Mouse (Mus musculus): Measurements from ENCODE around the gene Hist1h1e. TPM values are rescaled to one million over a fixed set of nuclear protein-coding genes. Genes with fewer than 3 reads are reported as not detected.
"Not testable (repeated sequence)": the region's sequence is repeated elsewhere in the genome, so short reads cannot be mapped to it uniquely, and the experiment has no call there.

The Hist1h1e gene
- polyA plus RNA-seq, 1 experiment from 2014 or later, result 28.5 TPM

DNA sequence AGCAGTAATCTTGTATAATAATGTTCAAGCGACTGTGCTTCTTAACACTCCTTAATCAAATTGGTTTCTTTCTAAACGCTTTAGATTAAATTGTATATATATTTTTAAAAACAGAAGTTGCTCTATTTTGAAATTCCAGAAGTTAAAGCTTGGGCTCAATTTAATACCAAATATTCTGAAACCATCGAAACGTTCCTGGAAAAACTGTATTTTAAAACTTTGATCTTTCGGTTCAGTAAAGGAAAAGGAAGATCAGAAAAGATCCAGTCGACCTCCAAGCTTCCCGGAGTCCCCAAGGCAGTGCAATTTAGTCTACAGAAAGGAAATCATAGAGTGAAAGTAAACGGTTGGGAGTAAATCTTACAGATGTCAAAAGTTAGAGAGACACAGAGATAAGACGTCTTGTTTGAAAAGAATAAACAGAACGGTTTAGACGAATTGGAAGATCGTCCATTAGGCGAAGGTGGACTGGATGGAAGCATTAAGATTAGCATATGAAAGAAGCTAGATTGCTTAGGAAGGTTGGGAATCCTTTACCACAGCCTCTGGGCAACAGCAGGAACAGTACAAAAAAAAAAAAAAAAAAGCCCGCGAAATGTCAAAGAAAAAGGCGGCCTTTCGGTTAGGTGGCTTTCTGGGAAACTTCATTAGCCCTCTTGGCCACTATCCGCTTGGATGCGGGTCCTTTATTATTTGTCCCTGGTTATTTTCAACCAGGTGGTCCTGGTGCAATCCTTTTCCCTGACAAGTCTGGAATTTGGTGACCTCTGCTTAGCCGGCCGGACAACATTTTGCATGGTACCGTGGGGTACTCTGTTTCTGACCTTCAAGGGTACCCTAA, 36.0 kb downstream of the Hist1h1e start:
- no peak for ATAC-seq (ENCODE audit: borderline replicate concordance, extremely low read depth, low FRiP score, low TSS enrichment)
- peaks cover 29% of the 10 kb centered on the region for H3K4me1 ChIP-seq
- peak overlapping the region; percentile 98 for H3K27ac ChIP-seq
- H3K9ac ChIP-seq, result peak overlapping the region; percentile 51
- WGBS, result 2% methylated on average over 22 of the region's 22 CpGs
- H3K9me3 ChIP-seq, result no peaks in the 10 kb centered on the region
- peak overlapping the region; percentile 72 for H3K4me2 ChIP-seq
- H3K36me3 ChIP-seq, result no peaks in the 10 kb centered on the region
- H3K27me3 ChIP-seq, result no peaks in the 10 kb centered on the region
- peak overlapping the region; percentile 48 for H3K4me3 ChIP-seq

DNA sequence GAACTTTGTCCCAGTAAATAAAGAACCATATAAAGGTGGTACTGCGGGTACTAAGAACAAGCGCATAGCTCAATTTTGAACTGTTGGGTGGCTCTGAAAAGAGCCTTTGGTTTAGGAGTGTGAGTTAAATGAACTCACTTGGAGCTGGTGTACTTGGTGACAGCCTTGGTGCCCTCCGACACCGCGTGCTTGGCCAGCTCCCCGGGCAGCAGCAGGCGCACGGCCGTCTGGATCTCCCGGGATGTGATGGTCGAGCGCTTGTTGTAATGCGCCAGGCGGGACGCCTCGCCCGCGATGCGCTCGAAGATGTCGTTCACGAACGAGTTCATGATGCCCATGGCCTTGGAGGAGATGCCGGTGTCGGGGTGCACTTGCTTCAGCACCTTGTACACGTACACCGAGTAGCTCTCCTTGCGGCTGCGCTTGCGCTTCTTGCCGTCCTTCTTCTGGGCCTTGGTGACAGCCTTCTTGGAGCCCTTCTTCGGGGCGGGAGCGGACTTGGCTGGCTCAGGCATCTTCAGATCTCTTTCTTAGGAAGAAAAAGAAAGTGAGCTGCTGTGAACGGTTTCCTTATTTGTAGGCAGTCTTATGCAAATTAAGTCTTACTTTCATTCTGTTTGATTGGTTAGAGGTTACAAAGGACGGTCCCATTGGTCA, 36.8 kb downstream of the Hist1h1e start:
- peaks cover 34% of the 10 kb centered on the region for H3K4me1 ChIP-seq
- not testable (repeated sequence) for H3K36me3 ChIP-seq, H3K27me3 ChIP-seq, H3K9me3 ChIP-seq
- peak overlapping the region; percentile 68 for H3K9ac ChIP-seq
- under 1% methylated on average over 33 of the region's 36 CpGs for WGBS
- H3K4me3 ChIP-seq, result peak overlapping the region; percentile 48
- H3K27ac ChIP-seq, result peak overlapping the region; percentile 98
- peak; percentile 91 for ATAC-seq (ENCODE audit: borderline replicate concordance, extremely low read depth, low FRiP score, low TSS enrichment)
- peak overlapping the region; percentile 72 for H3K4me2 ChIP-seq

DNA sequence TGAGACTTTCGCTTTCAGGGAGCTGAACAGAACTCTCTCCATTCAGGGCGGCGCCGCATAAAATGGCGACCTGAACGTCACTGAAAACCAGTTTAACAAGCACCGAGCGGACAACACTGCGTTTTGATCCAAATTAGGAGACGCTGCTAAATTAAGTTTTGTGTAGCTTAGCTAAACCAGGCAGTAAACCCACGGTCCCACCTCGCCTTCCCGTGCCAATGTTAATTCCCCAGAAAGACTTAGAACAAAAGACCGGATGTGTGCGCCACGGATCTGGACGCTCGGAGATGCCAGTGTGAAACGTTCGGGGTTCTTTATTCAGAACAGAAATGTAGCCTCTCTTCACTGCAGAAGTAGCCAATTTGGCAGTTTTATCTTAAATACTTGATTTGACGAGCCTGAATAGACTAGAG, 37.3 kb downstream of the Hist1h1e start:
- Histone ChIP-seq H3K9ac (peak overlapping the region; percentile 68), H3K27ac (peak overlapping the region; percentile 98), H3K36me3 (no peaks in the 10 kb centered on the region), H3K9me3 (no peaks in the 10 kb centered on the region), H3K4me3 (peak overlapping the region; percentile 48), H3K27me3 (no peaks in the 10 kb centered on the region), H3K4me2 (peak overlapping the region; percentile 72), H3K4me1 (peaks cover 40% of the 10 kb centered on the region)
- no peak for ATAC-seq (ENCODE audit: borderline replicate concordance, extremely low read depth, low FRiP score, low TSS enrichment)
- WGBS, result under 1% methylated on average over 21 of the region's 21 CpGs

- Histone ChIP-seq H3K27me3 (no peaks in the 10 kb centered on the region), H3K4me1 (peaks cover 40% of the 10 kb centered on the region), H3K4me2 (peak overlapping the region; percentile 72), H3K9ac (peak overlapping the region; percentile 68), H3K27ac (peak overlapping the region; percentile 98), H3K4me3 (peak overlapping the region; percentile 48), H3K36me3 (no peaks in the 10 kb centered on the region), H3K9me3 (no peaks in the 10 kb centered on the region)
- ATAC-seq (ENCODE audit: borderline replicate concordance, extremely low read depth, low FRiP score, low TSS enrichment), result no peak
These were observed 38.0 kb downstream of the Hist1h1e start for GRCm38 (mm10) chr13:23584331-23584730.

- no peak overlapping the region for H3K4me3 ChIP-seq
- no peak for ATAC-seq (ENCODE audit: borderline replicate concordance, extremely low read depth, low FRiP score, low TSS enrichment)
- H3K27ac ChIP-seq, result peak overlapping the region; percentile 98
- no peaks in the 10 kb centered on the region for H3K9me3 ChIP-seq
- no peak overlapping the region for H3K9ac ChIP-seq
- peaks cover 40% of the 10 kb centered on the region for H3K4me1 ChIP-seq
- no peak overlapping the region; the same call in 1 of the 2 replicates for H3K4me2 ChIP-seq
- no peaks in the 10 kb centered on the region for H3K36me3 ChIP-seq
- no peaks in the 10 kb centered on the region for H3K27me3 ChIP-seq
These were observed 38.8 kb downstream of the Hist1h1e start for GRCm38 (mm10) chr13:23583387-23584068.

DNA sequence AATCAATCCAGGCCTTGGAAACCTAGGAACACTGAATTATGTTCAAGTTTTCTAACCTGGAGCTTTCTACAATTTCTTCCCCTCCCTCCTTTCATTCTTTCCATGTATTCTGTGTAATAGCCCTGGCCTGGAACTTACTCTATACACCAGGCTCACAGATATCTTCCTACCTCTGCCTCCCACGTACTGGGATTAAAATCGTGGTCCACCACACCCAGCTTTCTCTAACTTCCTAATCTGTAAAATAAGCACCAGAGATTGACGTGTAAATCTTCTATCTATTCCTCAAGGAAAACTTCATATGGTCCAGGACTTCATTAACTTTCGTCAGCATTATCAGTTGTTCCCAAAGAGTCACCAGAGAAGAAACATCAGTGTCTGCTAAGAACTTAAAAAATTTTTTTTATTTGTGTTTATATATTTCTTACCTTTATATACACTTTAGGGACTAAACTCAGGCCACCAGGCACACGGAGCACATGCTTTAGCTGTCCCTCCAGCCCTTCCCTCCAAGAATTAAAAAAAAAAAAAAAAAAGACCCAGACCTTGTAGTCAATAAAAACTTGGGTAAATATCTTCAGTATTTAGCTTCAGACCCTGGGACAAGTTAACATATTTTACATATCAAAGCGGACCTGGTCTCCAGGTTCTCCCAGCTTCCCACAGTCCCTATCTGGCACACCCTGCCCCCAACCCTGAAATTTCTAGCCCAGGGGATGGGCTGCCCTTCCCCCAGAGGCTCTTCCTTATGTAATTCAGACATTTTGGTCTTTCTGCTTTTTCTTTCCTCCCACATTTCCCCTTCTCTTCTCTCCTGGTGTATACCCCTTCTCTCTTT, 39.9 kb downstream of the Hist1h1e start:
- Histone ChIP-seq H3K36me3 (no peaks in the 10 kb centered on the region), H3K4me3 (peak overlapping the region; percentile 53), H3K27me3 (no peaks in the 10 kb centered on the region), H3K4me2 (peak overlapping the region; percentile 77), H3K4me1 (peaks cover 40% of the 10 kb centered on the region), H3K9ac (peak overlapping the region; percentile 67), H3K27ac (peak overlapping the region; percentile 98), H3K9me3 (no peaks in the 10 kb centered on the region)
- WGBS, result 7% methylated on average over 6 of the region's 6 CpGs
- no peak for ATAC-seq (ENCODE audit: borderline replicate concordance, extremely low read depth, low FRiP score, low TSS enrichment)

- no peaks in the 10 kb centered on the region for H3K27me3 ChIP-seq
- peak within 1 kb of the TSS; percentile 98 for H3K27ac ChIP-seq
- peaks cover 41% of the 10 kb centered on the region for H3K4me1 ChIP-seq
- H3K9ac ChIP-seq, result peak within 1 kb of the TSS; percentile 67
- H3K4me3 ChIP-seq, result peak within 1 kb of the TSS; percentile 53
- peak within 1 kb of the TSS; percentile 77 for H3K4me2 ChIP-seq
- H3K36me3 ChIP-seq, result no peaks in the 10 kb centered on the region
- H3K9me3 ChIP-seq, result no peaks in the 10 kb centered on the region
- under 1% methylated on average over 43 of the region's 43 CpGs for WGBS
- ATAC-seq (ENCODE audit: borderline replicate concordance, extremely low read depth, low FRiP score, low TSS enrichment), result peak; percentile 90
These were observed 40.7 kb downstream of the Hist1h1e start, which contains the start of gene Hist1h4d for GRCm38 (mm10) chr13:23581408-23582218. TSS of gene Hist1h4d (plus strand) at chr13:23581598.

- Histone ChIP-seq H3K9me3 (no peaks in the 10 kb centered on the region), H3K4me1 (peaks cover 27% of the 10 kb centered on the region; the same call in 1 of the 2 replicates), H3K4me2 (no peak overlapping the region), H3K27me3 (no peaks in the 10 kb centered on the region), H3K27ac (no peak overlapping the region), H3K9ac (no peak overlapping the region), H3K4me3 (no peak overlapping the region), H3K36me3 (no peaks in the 10 kb centered on the region)
- no peak for ATAC-seq (ENCODE audit: borderline replicate concordance, extremely low read depth, low FRiP score, low TSS enrichment)
- WGBS, result 79% methylated on average over 1 of the region's 1 CpGs
These were observed 44.5 kb downstream of the Hist1h1e start for GRCm38 (mm10) chr13:23577835-23578234.

- no peak for ATAC-seq (ENCODE audit: borderline replicate concordance, extremely low read depth, low FRiP score, low TSS enrichment)
- Histone ChIP-seq H3K4me1 (peaks cover 24% of the 10 kb centered on the region; the same call in 1 of the 2 replicates), H3K9me3 (no peaks in the 10 kb centered on the region), H3K27me3 (no peaks in the 10 kb centered on the region), H3K27ac (peak overlapping the region; percentile 92), H3K4me2 (peak overlapping the region; percentile 54), H3K9ac (peak overlapping the region; percentile 68), H3K36me3 (no peaks in the 10 kb centered on the region), H3K4me3 (peak overlapping the region; percentile 47)
- 23% methylated on average over 6 of the region's 6 CpGs for WGBS
These were observed 45.3 kb downstream of the Hist1h1e start for GRCm38 (mm10) chr13:23576906-23577639.

DNA sequence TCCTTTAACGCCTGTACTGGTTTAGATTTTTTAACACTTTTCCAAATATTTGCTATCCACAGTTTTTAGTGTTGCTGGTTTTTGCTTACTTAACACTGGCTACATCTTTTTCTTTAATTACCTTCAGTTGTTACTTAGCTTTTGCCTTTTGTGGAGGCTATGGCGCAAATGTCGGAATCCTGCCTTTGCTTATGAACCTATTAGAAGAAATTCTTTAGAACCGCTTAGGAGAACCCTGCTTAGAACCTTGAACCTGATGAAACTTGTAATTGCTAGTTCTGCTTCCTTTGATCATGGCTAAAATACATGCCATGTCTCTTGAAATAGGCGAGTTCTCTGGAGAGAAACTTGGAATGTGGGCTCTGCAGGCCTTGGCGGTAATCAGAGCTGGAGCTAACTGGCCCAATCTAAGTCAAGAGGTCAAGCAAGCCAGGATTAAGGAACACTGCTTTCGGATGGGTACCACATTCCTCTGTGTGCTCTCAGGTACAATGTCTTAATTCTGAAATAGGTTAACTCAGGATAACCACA, 45.9 kb downstream of the Hist1h1e start:
- ATAC-seq (ENCODE audit: borderline replicate concordance, extremely low read depth, low FRiP score, low TSS enrichment), result no peak
- WGBS, result 3% methylated on average over 7 of the region's 7 CpGs
- Histone ChIP-seq H3K9me3 (no peaks in the 10 kb centered on the region), H3K4me2 (peak overlapping the region; percentile 54), H3K4me1 (peaks cover 21% of the 10 kb centered on the region; the same call in 1 of the 2 replicates), H3K27me3 (no peaks in the 10 kb centered on the region), H3K4me3 (peak overlapping the region; percentile 47), H3K36me3 (no peaks in the 10 kb centered on the region), H3K27ac (peak overlapping the region; percentile 92), H3K9ac (peak overlapping the region; percentile 68)
